Mouse (Mus musculus): ENCODE results near the gene Osbp.
A peak's percentile ranks its signal among the peaks of the same experiment; 100 is the strongest.

Osbp gene

GRCm38 (mm10) chr19:12012615-12013014 lies 46.9 kb downstream of the Osbp start:
- no peak for DNase-seq

GRCm38 (mm10) chr19:12013228-12013627 lies 47.5 kb downstream of the Osbp start:
- DNase-seq = peak; percentile 39

GRCm38 (mm10) chr19:12015708-12016107 lies 50.0 kb downstream of the Osbp start:
- no peak for DNase-seq

- DNase-seq = no peak
These were observed 50.5 kb downstream of the Osbp start for GRCm38 (mm10) chr19:12016192-12016591.

- no peak for DNase-seq
These were observed 58.4 kb downstream of the Osbp start for GRCm38 (mm10) chr19:12024149-12024548.

- no peak for DNase-seq
These were observed 59.6 kb downstream of the Osbp start for GRCm38 (mm10) chr19:12025333-12025732.

- no peak for DNase-seq
These were observed 60.9 kb downstream of the Osbp start for GRCm38 (mm10) chr19:12026606-12027005.

- no peak for DNase-seq
These were observed 72.0 kb downstream of the Osbp start for GRCm38 (mm10) chr19:12037727-12038126.

- DNase-seq = no peak
These were observed 75.5 kb downstream of the Osbp start, which contains the start of gene Olfr1423 for GRCm38 (mm10) chr19:12041217-12041616. Gene Olfr1423 (minus strand): TSS chr19:12041317.

- no peak for DNase-seq
These were observed 77.4 kb downstream of the Osbp start for GRCm38 (mm10) chr19:12043163-12043562.
